Mouse (Mus musculus) lung, adult 2 months (tissue): ENCODE measurements around the gene Bcl11a. TPM values are rescaled to one million over a fixed set of nuclear protein-coding genes. Genes with fewer than 3 reads are reported as not detected.

Source experiments
- DNase-seq: peaks from one replicate; pipeline ENCODE4 v3.0.0; 2022
- H3K4me1 ChIP-seq: fragments of 200-500 bp; 2 replicates; pipeline ENCODE4 v1.6.1; 2011; ENCODE audit warnings: low read length; ENCODE audit not compliant: control insufficient read depth, insufficient read depth
- H3K4me3 ChIP-seq: fragments of 200-500 bp; replicated peaks from 2 replicates; pipeline ENCODE3; 2011; ENCODE audit warnings: low read depth, mild to moderate bottlenecking, control low read depth, low read length; ENCODE audit errors: extremely low read depth
- CTCF ChIP-seq: fragments of 200-500 bp; IDR thresholded peaks from 2 replicates; pipeline ENCODE4 v1.5.1; 2011; ENCODE audit warnings: mild to moderate bottlenecking, low read length, control low read depth; ENCODE audit not compliant: insufficient read depth
- POLR2A ChIP-seq: fragments of 200-500 bp; IDR thresholded peaks from 2 replicates; pipeline ENCODE4 v1.6.1; 2011; ENCODE audit warnings: low read depth, mild to moderate bottlenecking, control low read depth, low read length, borderline replicate concordance; ENCODE audit errors: extremely low read depth
- WGBS: fragments of 180-500 bp; shearing (Covaris S2); methylation state at CpG from one replicate; pipeline ENCODE4 v1.1.7; 2018; 5-methylcytosine and 5-hydroxymethylcytosine counted together
- polyA plus RNA-seq: library from polyadenylated mRNA; depleted of rRNA; stranded (reverse); fragments of >200 nt; gene quantifications from 2 replicates; pipeline ENCODE4 v1.2.3, GENCODE M21; 2012

Gene Bcl11a
- polyA plus RNA-seq, 1 experiment = 1.5 TPM

DNA sequence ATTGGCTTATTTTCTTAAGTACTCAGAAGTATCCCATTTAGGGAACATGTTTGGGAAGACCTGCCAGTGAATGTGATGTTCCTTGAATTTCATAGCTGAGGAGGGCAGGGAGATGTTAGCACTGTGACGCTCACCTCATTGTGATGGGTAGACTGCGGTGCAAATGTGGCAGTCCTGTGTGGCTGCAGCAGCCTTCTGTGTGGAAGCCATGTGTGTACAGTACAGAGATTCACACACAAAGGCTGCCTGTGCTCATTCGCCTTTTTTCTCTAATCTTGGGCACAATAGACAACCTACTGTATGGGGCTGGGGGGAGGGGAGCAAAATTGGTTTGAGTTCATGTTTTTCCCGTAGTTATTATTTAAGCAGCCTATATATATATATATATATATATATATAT is 6.7 kb downstream of the Bcl11a start:
- WGBS = 78% methylated on average over 4 of the region's 4 CpGs
- no peak overlapping the region for H3K4me3 ChIP-seq
- H3K4me1 ChIP-seq = 0 out of 2 replicates have a peak, but pooled peaks cover 2% of the 10 kb centered on the region
- no peak for TF ChIP-seq CTCF
- TF ChIP-seq POLR2A = no peak
- no peak for DNase-seq

DNA sequence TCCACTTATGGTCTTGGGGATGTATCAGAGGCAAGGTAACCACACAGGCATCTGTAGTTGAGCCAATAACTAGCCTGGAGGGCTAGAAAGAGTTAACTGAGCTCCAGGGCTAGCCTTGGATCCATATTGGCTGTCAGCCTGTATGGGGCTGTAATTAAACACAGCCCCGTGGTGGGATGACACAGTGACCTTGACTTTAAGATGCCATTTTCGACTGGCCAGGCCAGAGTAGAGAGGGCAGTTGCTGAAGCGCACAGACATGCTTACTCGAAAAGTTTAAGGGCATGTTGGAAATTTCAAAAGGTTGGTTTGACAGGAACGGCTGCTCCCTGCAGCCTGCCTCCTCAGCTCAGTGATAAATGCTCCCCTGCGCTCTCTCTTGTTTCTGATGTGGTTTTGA is 8.1 kb downstream of the Bcl11a start:
- no peak for DNase-seq
- no peaks in the 10 kb centered on the region for H3K4me1 ChIP-seq
- 58% methylated on average over 6 of the region's 6 CpGs for WGBS
- no peak for TF ChIP-seq CTCF
- TF ChIP-seq POLR2A = no peak
- H3K4me3 ChIP-seq = no peak overlapping the region

DNA sequence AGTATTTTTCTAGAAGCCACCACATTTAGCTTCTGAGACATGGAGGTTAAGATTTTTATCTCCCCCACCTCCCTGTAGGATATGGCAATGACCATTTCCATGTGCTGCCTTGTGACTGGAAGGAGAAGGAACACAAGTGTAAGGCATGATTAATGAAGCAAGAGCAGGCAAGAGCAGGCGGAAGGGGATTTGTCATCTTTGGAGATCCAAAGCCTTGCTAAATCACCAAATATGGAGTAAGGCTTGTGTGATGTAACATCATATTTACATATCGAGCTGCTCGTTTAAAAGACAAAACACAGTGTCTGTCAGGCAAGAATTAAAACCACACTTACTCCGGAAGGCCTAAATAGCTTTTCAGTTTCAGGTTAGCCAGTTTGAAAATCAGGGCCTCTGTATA is 9.2 kb downstream of the Bcl11a start:
- 70% methylated on average over 4 of the region's 4 CpGs for WGBS
- Histone ChIP-seq H3K4me3 (no peak overlapping the region), H3K4me1 (no peaks in the 10 kb centered on the region)
- DNase-seq = no peak
- TF ChIP-seq POLR2A = no peak
- TF ChIP-seq CTCF = no peak

DNA sequence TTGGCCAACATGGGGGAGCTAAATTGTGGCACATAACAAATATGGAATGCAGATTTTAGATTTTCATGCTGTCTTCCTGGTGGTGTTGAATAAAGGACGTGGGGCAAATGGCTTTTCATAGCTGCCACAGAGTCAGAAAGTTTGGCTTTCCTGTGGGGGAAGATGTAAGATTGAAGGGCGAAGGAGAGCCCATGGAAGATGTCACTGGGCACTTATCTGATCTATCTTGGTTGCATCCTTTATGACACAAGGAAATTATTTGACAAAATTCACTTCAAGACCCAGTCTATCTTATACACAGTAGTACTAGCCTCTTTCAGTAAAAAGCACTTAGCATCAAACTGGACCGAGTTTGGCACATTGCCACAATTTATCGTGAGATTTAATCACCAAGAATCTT is 12.6 kb downstream of the Bcl11a start:
- DNase-seq = no peak
- TF ChIP-seq POLR2A (no peak), CTCF (no peak)
- 73% methylated on average over 4 of the region's 4 CpGs for WGBS
- no peak overlapping the region for H3K4me3 ChIP-seq
- H3K4me1 ChIP-seq = no peaks in the 10 kb centered on the region

DNA sequence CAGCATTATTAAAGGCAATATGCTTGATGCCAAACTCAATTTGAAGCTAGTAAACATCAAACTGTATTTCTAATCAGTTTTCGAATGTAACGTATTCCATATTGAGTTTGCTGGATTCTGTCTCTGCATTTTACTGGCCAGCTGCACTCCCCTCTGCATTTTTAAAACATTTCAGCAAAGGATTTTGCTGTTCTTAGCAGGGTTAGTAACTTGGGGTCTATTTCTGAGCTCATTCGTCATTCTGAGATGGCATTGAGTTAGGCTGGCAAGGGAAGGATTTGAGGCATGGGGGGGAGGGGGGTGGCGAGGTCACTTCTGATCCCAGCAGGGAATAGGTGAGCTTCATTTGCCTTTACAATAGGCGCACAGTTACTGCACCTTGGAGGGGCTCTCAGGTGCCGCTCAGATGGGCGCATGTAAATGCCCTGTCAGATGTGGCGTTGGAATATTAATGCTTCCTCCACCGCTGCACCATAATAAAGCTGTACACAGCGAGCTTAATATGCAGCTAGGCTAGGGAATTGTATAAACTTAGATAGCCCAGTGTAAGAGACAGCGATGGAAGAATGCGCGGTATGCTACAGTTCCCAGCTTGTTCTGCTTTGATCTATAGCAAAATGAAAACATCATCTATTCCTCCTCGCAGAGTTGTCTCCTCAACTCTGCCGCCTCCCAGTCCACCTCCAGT is 13.7 kb downstream of the Bcl11a start:
- no peak overlapping the region for H3K4me3 ChIP-seq
- no peak for TF ChIP-seq POLR2A
- TF ChIP-seq CTCF = no peak
- H3K4me1 ChIP-seq = no peaks in the 10 kb centered on the region
- no peak for DNase-seq
- 61% methylated on average over 15 of the region's 15 CpGs for WGBS

DNA sequence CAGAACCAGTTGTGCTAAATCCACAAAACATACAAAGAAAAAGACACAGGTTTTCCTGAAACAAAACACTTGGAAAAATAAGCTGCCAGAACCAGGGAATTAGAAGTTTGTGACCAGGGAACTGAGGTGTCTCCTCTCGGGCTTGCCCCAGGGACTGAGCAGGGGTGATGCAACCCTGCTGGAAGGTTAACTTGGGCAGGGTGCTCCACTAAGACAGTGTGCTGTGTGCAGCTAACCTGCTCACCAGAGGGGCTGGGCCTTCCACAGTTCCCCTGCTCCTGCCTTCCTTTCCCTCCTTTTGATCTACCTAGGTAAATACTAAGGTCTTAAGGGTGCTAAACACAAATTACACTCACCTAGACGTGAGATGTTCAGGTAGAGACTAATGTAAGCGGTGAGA is 14.8 kb downstream of the Bcl11a start:
- TF ChIP-seq CTCF (no peak), POLR2A (no peak)
- H3K4me1 ChIP-seq = no peaks in the 10 kb centered on the region
- DNase-seq = no peak
- WGBS = 69% methylated on average over 3 of the region's 3 CpGs
- no peak overlapping the region for H3K4me3 ChIP-seq

DNA sequence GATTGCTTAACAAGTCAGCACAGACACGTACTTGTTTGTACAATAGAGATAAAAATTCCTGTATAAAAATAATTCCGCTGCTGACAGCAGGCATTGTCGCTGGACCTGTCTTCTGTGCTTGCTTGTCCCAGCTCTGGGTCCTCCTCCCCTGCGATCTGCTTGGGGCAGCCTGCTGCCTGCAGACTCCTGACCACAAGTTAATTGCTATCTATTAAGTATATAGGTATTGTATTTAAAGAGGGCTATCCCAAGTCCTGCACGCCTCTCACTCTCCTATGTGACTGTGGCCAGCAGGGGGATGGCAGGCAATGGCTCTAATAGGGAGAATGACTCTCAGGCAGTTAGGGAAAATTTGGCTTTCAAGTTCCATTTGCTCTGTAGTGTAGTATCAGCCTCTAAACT is 16.2 kb downstream of the Bcl11a start:
- TF ChIP-seq POLR2A (no peak), CTCF (no peak)
- no peak for DNase-seq
- Histone ChIP-seq H3K4me3 (no peak overlapping the region), H3K4me1 (no peaks in the 10 kb centered on the region)
- 57% methylated on average over 5 of the region's 5 CpGs for WGBS

DNA sequence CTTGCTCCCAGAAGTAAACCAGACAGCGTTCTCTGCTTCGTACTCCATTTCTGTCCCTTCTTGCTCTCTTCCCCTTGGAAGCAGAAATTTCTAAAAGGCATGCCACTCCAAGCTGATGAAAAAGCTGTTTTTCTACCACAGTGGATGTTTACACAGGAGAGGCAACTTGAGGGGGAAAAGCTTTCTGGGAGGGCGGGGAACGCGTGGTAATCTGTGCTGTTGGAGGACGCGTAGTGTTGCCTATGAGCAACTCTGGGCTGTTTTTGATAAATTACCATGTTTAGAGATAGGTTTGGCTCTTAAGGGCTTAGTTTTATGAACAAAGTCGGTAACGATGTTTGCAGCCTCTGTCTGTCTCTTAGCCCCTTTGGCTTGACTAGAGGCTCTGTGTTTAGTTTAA is 17.4 kb downstream of the Bcl11a start:
- Histone ChIP-seq H3K4me3 (no peak overlapping the region), H3K4me1 (no peaks in the 10 kb centered on the region)
- TF ChIP-seq POLR2A = no peak
- TF ChIP-seq CTCF = no peak
- no peak for DNase-seq
- WGBS = 49% methylated on average over 9 of the region's 9 CpGs

DNA sequence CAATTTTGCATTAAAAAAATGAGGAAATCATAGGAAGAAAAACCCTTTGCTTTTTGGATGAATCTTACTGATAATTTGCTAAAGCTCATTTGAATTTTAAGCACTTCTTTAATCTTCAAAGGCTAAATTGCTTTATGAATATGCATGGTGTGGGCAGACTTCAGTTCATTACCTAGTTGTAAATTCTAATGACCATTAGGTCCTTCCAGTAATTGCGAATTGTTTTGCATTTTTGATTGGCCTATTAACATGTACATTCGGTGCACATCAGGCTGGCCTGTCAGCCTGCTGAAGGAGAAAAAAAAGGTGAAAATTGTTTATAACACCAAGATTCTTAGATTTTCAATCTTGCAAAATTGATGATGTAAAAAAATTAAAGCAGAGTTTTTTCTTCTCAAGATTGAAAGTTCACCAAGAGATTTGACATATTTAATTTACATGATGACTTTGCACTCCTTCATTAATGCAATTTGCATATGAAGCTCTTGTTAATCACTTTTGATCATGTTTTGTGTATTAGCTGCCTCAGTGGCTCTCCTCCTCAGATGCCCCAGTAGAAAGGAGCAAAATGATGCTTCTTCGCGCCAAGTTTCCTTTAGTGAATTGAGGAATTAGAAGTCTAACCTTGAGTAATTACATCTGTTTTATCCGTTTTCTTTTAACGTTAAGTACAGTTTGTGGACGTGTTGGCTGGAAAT is 17.9 kb downstream of the Bcl11a start:
- TF ChIP-seq POLR2A (no peak), CTCF (no peak)
- DNase-seq = no peak
- Histone ChIP-seq H3K4me1 (no peaks in the 10 kb centered on the region), H3K4me3 (no peak overlapping the region)
- WGBS = 87% methylated on average over 7 of the region's 7 CpGs

DNA sequence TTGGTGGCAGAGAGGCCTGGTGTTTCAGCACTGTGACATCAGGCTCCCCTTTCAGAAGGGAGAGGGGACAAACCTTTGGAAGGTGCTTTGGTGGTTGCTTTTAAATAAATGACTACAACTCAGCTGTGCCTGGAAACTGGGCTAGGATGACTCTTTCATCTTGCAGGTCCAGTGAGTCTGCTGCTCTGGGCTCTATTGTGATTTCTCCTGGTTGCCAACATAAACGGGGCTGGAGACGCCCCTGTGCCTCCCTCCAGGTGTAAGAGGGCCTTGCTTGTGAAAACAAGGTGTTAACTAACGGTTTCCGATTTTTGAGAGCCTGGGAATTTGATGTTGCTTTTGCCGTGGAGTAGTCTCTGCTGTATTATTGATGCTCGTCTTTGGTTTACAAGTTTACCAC is 18.6 kb downstream of the Bcl11a start:
- WGBS = 69% methylated on average over 6 of the region's 6 CpGs

More for the DNA sequence above, 18.6 kb downstream of the Bcl11a start:
- no peak for TF ChIP-seq POLR2A
- no peaks in the 10 kb centered on the region for H3K4me1 ChIP-seq
- DNase-seq = no peak
- H3K4me3 ChIP-seq = no peak overlapping the region
